Mouse (Mus musculus) hematopoietic stem cell, adult 5-6 weeks (primary cell): ENCODE data around the gene Lrwd1. TPM values are rescaled to one million over a fixed set of nuclear protein-coding genes. Genes with fewer than 3 reads are reported as not detected.

Source experiments
- ATAC-seq, 2 experiments: fragments of 125-278 bp in 1 of 2; replicated peaks in 1 of 2; 2 replicates each; pipeline ENCODE4 v1.8.0; 2016 to 2017; ENCODE audit warnings: inconsistent platforms in 2 of 2, mild to moderate bottlenecking in 2 of 2, moderate number of reproducible peaks in 2 of 2, low read depth in 1 of 2, moderate TSS enrichment in 1 of 2; ENCODE audit not compliant: low FRiP score in 2 of 2, poor library complexity in 2 of 2, severe bottlenecking in 2 of 2, insufficient read depth in 1 of 2, low TSS enrichment in 1 of 2
- total RNA-seq: library from RNA; stranded (forward); fragments of 172-1452, 232-1000 nt; gene quantifications from 2 replicates; pipeline ENCODE4 v1.2.3, GENCODE M21; 2017

The Lrwd1 gene
- total RNA-seq, 1 experiment from 2014 or later: 26.8 TPM

DNA sequence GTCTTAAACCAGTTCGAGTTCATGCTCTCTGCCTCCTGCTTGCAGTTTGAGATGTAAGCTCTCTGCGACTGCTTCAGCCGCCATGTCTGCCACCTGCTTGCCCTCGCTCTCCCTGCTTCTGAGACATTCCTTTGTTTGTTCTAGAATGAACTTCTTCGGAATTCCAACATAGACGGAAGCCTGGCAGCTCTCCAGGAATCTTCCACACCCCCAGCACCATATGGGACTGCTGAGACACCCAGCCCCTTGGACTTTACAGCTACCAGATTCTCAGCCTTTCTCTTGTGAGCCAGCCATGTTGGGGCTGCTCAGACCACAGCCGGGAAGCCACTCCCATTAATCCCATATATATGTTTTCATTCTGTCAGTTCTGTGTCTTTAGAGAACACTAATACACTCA is 59.6 kb downstream of the Lrwd1 start:
- ATAC-seq: no peak

DNA sequence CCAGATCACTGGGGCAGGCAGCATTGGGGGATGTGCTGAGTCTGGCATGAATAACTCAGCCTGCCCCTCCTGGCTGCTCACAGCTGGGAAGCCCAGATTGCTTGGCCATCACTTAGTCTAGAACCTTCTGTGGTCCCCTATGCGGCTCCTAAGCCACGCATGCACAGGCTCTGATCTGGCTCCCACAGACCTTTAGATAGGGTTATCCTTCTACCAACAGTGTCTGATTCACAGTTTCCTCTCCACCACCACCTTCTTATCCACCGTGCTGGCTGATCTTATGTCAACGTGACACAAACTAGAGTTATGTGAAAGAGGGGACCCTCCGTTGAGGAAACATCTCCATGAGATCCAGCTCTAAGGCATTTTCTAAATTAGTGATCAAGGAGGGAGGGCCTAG is 60.8 kb downstream of the Lrwd1 start:
- ATAC-seq: no peak

DNA sequence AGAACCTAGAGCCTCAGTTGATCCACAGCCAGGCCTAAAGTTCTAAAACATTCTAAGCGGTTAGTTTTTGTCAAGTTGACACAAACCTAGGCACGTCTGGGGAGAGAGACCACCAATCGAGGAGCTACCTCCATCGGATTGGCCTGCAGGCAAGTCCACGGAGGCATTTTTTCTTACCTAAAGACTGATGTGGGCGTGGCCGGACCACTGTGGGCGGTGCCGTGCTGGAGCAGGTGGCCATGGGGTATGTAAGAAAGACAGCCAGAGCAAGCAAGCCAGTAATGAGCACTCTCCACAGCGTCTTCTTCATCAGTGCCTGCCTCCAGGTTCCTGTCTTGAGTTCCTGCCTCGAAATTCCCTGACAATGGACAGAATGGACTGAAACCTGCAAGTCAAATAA is 62.3 kb downstream of the Lrwd1 start:
- no peak for ATAC-seq

DNA sequence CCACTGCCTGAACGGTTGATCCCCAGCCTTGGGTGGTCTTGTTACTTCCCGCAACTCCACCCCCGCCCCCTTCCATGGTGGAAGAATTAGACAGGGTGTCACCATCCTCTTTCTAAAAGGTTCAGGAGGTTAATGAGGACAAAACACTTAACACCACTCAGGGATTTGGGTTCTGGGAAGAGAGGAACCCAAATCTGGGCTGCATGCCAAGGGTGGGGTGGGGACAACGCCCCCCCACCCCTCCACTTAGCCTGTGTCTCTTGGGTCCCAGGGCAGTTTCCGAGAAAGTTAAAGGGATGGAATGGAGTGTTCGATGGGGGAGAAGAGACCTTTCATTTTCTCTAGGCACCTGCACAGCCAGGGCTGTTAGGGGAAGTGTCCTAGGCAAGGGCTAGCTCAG is 62.8 kb downstream of the Lrwd1 start:
- ATAC-seq: peak in 1 of 2 experiments; percentile 33; a peak in 2 of 4 replicates

Other genes with a start within 250 kb of the Lrwd1 start
- gene Hspb1, start 248.2 kb downstream of the Lrwd1 start, total RNA-seq: not detected in 2 replicates
- gene Ywhag, start 201.5 kb downstream of the Lrwd1 start, total RNA-seq: 95.4 and 110 TPM in 2 replicates
- gene Ssc4d, start 161.5 kb downstream of the Lrwd1 start, total RNA-seq: 3.4 and 3.8 TPM in 2 replicates
- not detected in 2 replicates for gene Zp3, start 156.0 kb downstream of the Lrwd1 start, total RNA-seq
- gene Dtx2, start 141.3 kb downstream of the Lrwd1 start, total RNA-seq: 3.4 and 4.4 TPM in 2 replicates
- not detected in 2 replicates for gene Upk3b, start 97.6 kb downstream of the Lrwd1 start, total RNA-seq
- gene Upk3bl, start 81.6 kb downstream of the Lrwd1 start, total RNA-seq: not detected in 2 replicates
- 25.2 and 27.2 TPM in 2 replicates for gene Rasa4, start 52.2 kb downstream of the Lrwd1 start, total RNA-seq
- 73.1 and 96.1 TPM in 2 replicates for gene Polr2j, start 19.4 kb downstream of the Lrwd1 start, total RNA-seq
- 6.6 and 12.6 TPM in 2 replicates for gene Alkbh4, start 72 bp upstream of the Lrwd1 start, total RNA-seq
- 25.8 and 26.5 TPM in 2 replicates for gene Orai2, start 34.6 kb upstream of the Lrwd1 start, total RNA-seq
- gene Prkrip1, start 62.9 kb upstream of the Lrwd1 start, total RNA-seq: 42.5 and 55.0 TPM in 2 replicates
- 3.6 and 7.4 TPM in 2 replicates for gene Sh2b2, start 110.5 kb upstream of the Lrwd1 start, total RNA-seq